Mouse (Mus musculus): ENCODE measurements around the gene Crabp2. TPM values are rescaled to one million over a fixed set of nuclear protein-coding genes. Genes with fewer than 3 reads are reported as not detected.

Crabp2 gene
- polyA plus RNA-seq, 1 experiment from 2014 or later = 19.4 TPM

DNA sequence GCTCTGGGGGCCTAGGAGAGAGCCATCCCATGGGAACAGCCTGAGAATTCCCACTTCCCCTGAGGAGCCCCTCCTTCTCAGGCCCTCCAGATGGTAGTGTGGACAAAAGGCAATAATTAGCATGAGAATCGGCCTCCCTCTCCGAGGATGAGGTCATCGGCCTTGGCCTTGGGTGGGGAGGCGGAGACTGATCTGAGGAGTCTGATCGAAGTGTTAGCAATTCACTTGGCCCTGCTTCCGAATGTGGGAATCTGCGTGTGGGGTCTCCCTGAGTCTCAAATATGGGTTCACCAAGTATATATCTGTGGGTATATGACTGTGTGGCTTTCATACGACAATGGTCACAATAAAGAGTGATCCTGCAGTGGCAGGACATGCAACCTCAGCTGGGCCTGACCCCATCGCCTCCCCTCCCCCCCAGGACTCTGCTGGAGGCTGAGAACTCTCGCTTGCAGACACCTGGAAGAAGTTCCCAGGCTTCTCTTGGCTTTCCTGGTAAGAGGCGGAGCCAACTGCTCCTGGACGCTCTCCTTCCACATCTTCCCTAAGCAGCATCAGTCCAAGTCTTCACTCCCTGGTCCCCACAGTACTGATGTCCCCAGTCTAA lies 26.0 kb downstream of the Crabp2 start:
- H3K27ac ChIP-seq (ENCODE audit: low read length) = peak overlapping the region; percentile 80
- H3K27me3 ChIP-seq (replicated peaks; ENCODE audit: control insufficient read depth, insufficient read depth, low read length) = no peaks in the 10 kb centered on the region; the same call in 1 of the 2 replicates
- ATAC-seq = peak; percentile 78
- peaks cover 46% of the 10 kb centered on the region for H3K4me1 ChIP-seq (replicated peaks; ENCODE audit: control insufficient read depth, insufficient read depth, low read length)
- WGBS = 2% methylated on average over 12 of the region's 12 CpGs
- peak overlapping the region; percentile 7; the same call in 1 of the 2 replicates for H3K4me3 ChIP-seq (replicated peaks; ENCODE audit: low read length)
- H3K9me3 ChIP-seq (ENCODE audit: control insufficient read depth, low read length) = no peaks in the 10 kb centered on the region
- H3K9ac ChIP-seq (replicated peaks; ENCODE audit: low read depth, low read length) = peak overlapping the region; percentile 33
- no peaks in the 10 kb centered on the region for H3K36me3 ChIP-seq (ENCODE audit: control insufficient read depth, insufficient read depth)
- H3K4me2 ChIP-seq (ENCODE audit: low read length) = peak overlapping the region; percentile 96

GRCm38 (mm10) chr3:87979493-87979892 lies 31.0 kb downstream of the Crabp2 start:
- 75% methylated on average over 5 of the region's 5 CpGs for WGBS

DNA sequence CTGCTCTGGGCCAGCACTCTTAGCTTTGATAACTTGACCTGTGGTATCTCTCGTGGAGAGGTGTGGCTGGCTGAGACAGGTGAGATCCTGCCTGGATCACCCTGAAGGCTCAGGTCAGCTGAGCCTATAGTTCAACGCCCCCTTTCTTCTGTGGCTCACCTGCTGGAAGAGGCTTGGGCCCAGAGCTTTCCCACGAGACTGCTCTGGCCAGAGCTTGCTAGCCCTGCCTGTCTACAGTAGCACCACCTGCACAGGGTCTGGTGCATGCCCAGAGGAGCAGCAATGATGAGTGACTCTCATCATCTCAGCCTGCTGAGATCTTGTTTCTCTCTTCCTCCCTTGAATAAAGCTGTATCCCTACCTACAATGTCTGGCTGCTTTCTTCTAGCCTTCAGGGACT lies 31.6 kb downstream of the Crabp2 start:
- no peaks in the 10 kb centered on the region for H3K36me3 ChIP-seq (ENCODE audit: control insufficient read depth, insufficient read depth)
- no peak overlapping the region for H3K27ac ChIP-seq (ENCODE audit: low read length)
- ATAC-seq = no peak
- 0 out of 2 replicates have a peak overlapping the region, but pooled peaks have one; percentile 9 for H3K9ac ChIP-seq (replicated peaks; ENCODE audit: low read depth, low read length)
- H3K27me3 ChIP-seq (replicated peaks; ENCODE audit: control insufficient read depth, insufficient read depth, low read length) = no peaks in the 10 kb centered on the region
- no peaks in the 10 kb centered on the region for H3K9me3 ChIP-seq (ENCODE audit: control insufficient read depth, low read length)
- no peak overlapping the region for H3K4me3 ChIP-seq (replicated peaks; ENCODE audit: low read length)
- no peak overlapping the region for H3K4me2 ChIP-seq (ENCODE audit: low read length)
- 70% methylated on average over 3 of the region's 3 CpGs for WGBS
- peaks cover 29% of the 10 kb centered on the region for H3K4me1 ChIP-seq (replicated peaks; ENCODE audit: control insufficient read depth, insufficient read depth, low read length)

More at GRCm38 (mm10) chr3:87979493-87979892, 31.0 kb downstream of the Crabp2 start:
- H3K36me3 ChIP-seq (ENCODE audit: control insufficient read depth, insufficient read depth) = no peaks in the 10 kb centered on the region
- no peak overlapping the region for H3K27ac ChIP-seq (ENCODE audit: low read length)
- ATAC-seq = no peak
- no peak overlapping the region for H3K4me3 ChIP-seq (replicated peaks; ENCODE audit: low read length)
- H3K9me3 ChIP-seq (ENCODE audit: control insufficient read depth, low read length) = no peaks in the 10 kb centered on the region
- H3K4me1 ChIP-seq (replicated peaks; ENCODE audit: control insufficient read depth, insufficient read depth, low read length) = peaks cover 33% of the 10 kb centered on the region
- H3K27me3 ChIP-seq (replicated peaks; ENCODE audit: control insufficient read depth, insufficient read depth, low read length) = no peaks in the 10 kb centered on the region
- H3K4me2 ChIP-seq (ENCODE audit: low read length) = no peak overlapping the region
- no peak overlapping the region for H3K9ac ChIP-seq (replicated peaks; ENCODE audit: low read depth, low read length)

GRCm38 (mm10) chr3:87980728-87981127 lies 32.3 kb downstream of the Crabp2 start:
- H3K4me1 ChIP-seq (replicated peaks; ENCODE audit: control insufficient read depth, insufficient read depth, low read length) = peaks cover 35% of the 10 kb centered on the region
- ATAC-seq = no peak
- no peak overlapping the region for H3K27ac ChIP-seq (ENCODE audit: low read length)
- no peak overlapping the region for H3K9ac ChIP-seq (replicated peaks; ENCODE audit: low read depth, low read length)
- 66% methylated on average over 5 of the region's 5 CpGs for WGBS
- no peaks in the 10 kb centered on the region for H3K36me3 ChIP-seq (ENCODE audit: control insufficient read depth, insufficient read depth)
- H3K9me3 ChIP-seq (ENCODE audit: control insufficient read depth, low read length) = no peaks in the 10 kb centered on the region
- no peaks in the 10 kb centered on the region for H3K27me3 ChIP-seq (replicated peaks; ENCODE audit: control insufficient read depth, insufficient read depth, low read length)
- H3K4me2 ChIP-seq (ENCODE audit: low read length) = no peak overlapping the region
- H3K4me3 ChIP-seq (replicated peaks; ENCODE audit: low read length) = no peak overlapping the region

- H3K4me1 ChIP-seq (replicated peaks; ENCODE audit: control insufficient read depth, insufficient read depth, low read length) = peaks cover 40% of the 10 kb centered on the region
- 80% methylated on average over 6 of the region's 6 CpGs for WGBS
- no peak overlapping the region for H3K4me3 ChIP-seq (replicated peaks; ENCODE audit: low read length)
- no peak overlapping the region for H3K27ac ChIP-seq (ENCODE audit: low read length)
- no peak for ATAC-seq
- H3K9me3 ChIP-seq (ENCODE audit: control insufficient read depth, low read length) = no peaks in the 10 kb centered on the region
- no peaks in the 10 kb centered on the region for H3K27me3 ChIP-seq (replicated peaks; ENCODE audit: control insufficient read depth, insufficient read depth, low read length)
- H3K9ac ChIP-seq (replicated peaks; ENCODE audit: low read depth, low read length) = no peak overlapping the region
- H3K36me3 ChIP-seq (ENCODE audit: control insufficient read depth, insufficient read depth) = no peaks in the 10 kb centered on the region
- no peak overlapping the region for H3K4me2 ChIP-seq (ENCODE audit: low read length)
Measured at GRCm38 (mm10) chr3:87981214-87981760, 32.8 kb downstream of the Crabp2 start.

GRCm38 (mm10) chr3:87981894-87982835 lies 33.7 kb downstream of the Crabp2 start:
- Histone ChIP-seq H3K4me2 (ENCODE audit: low read length) (no peak overlapping the region; the same call in 1 of the 2 replicates), H3K27ac (ENCODE audit: low read length) (peak overlapping the region; percentile 57)
- WGBS = 32% methylated on average over 12 of the region's 12 CpGs

DNA sequence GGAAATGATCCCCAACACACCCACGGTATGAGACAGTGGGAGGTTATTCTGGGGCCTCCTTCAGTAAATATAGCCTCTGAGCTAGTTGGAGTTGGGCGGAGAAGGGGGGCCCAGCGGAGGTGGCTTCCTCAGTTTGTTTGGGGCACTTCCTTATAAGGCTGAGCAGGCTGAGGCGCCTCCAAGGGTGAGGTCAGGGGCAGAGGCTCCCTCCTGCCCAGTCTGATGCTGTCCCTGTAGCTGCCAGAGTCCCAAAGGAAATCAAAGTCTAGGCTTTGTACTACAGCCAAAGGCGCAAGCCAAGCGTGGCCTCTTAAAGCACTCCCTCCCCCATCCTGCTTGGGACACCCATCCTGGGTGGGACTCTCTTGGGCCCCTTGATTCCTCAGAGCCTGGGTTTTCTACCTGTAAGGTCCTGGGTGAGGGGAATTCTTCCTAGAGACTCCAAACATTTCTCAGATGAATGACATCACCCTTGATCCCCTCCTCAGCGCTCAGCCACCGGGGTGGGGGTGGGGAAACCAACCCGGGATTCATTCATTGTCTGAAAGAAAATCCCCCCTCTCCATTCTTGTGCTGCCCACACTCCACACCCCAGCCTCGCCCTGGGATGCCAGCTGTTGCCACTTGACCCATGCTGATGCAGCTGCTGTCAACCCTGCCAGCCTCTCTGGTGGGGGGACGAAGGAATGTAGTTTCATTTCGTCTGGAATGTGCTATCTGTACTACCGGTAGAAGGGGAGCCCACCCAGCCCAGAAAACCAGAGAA lies 34.6 kb downstream of the Crabp2 start:
- ATAC-seq = no peak
- no peak overlapping the region for H3K4me3 ChIP-seq (replicated peaks; ENCODE audit: low read length)
- 4% methylated on average over 13 of the region's 13 CpGs for WGBS
- no peak overlapping the region; the same call in none of the 2 replicates for H3K9ac ChIP-seq (replicated peaks; ENCODE audit: low read depth, low read length)
- H3K4me1 ChIP-seq (replicated peaks; ENCODE audit: control insufficient read depth, insufficient read depth, low read length) = peaks cover 58% of the 10 kb centered on the region
- H3K9me3 ChIP-seq (ENCODE audit: control insufficient read depth, low read length) = no peaks in the 10 kb centered on the region
- no peaks in the 10 kb centered on the region for H3K36me3 ChIP-seq (ENCODE audit: control insufficient read depth, insufficient read depth)
- H3K4me2 ChIP-seq (ENCODE audit: low read length) = peak overlapping the region; percentile 14; the same call in 1 of the 2 replicates
- H3K27me3 ChIP-seq (replicated peaks; ENCODE audit: control insufficient read depth, insufficient read depth, low read length) = no peaks in the 10 kb centered on the region
- peak overlapping the region; percentile 57 for H3K27ac ChIP-seq (ENCODE audit: low read length)

More at GRCm38 (mm10) chr3:87981894-87982835, 33.7 kb downstream of the Crabp2 start:
- Histone ChIP-seq H3K4me3 (replicated peaks; ENCODE audit: low read length) (no peak overlapping the region), H3K9me3 (ENCODE audit: control insufficient read depth, low read length) (no peaks in the 10 kb centered on the region), H3K9ac (replicated peaks; ENCODE audit: low read depth, low read length) (0 out of 2 replicates have a peak overlapping the region, but pooled peaks have one; percentile 6), H3K4me1 (replicated peaks; ENCODE audit: control insufficient read depth, insufficient read depth, low read length) (peaks cover 49% of the 10 kb centered on the region), H3K27me3 (replicated peaks; ENCODE audit: control insufficient read depth, insufficient read depth, low read length) (no peaks in the 10 kb centered on the region), H3K36me3 (ENCODE audit: control insufficient read depth, insufficient read depth) (no peaks in the 10 kb centered on the region)
- no peak for ATAC-seq

GRCm38 (mm10) chr3:87983627-87984026 lies 35.2 kb downstream of the Crabp2 start:
- Histone ChIP-seq H3K36me3 (ENCODE audit: control insufficient read depth, insufficient read depth) (no peaks in the 10 kb centered on the region), H3K4me2 (ENCODE audit: low read length) (peak overlapping the region; percentile 14; the same call in 1 of the 2 replicates), H3K9ac (replicated peaks; ENCODE audit: low read depth, low read length) (no peak overlapping the region; the same call in 1 of the 2 replicates), H3K27me3 (replicated peaks; ENCODE audit: control insufficient read depth, insufficient read depth, low read length) (no peaks in the 10 kb centered on the region; the same call in 1 of the 2 replicates), H3K4me1 (replicated peaks; ENCODE audit: control insufficient read depth, insufficient read depth, low read length) (peaks cover 64% of the 10 kb centered on the region), H3K27ac (ENCODE audit: low read length) (peak overlapping the region; percentile 39; the same call in 1 of the 2 replicates), H3K9me3 (ENCODE audit: control insufficient read depth, low read length) (no peaks in the 10 kb centered on the region), H3K4me3 (replicated peaks; ENCODE audit: low read length) (no peak overlapping the region)
- ATAC-seq = no peak
- 56% methylated on average over 6 of the region's 6 CpGs for WGBS

Data from forebrain, embryonic 16.5 days (tissue).